Mouse (Mus musculus) frontal cortex, postnatal 10 days (tissue): ENCODE data around the gene Tarbp2.

ENCODE experiments used
- DNase-seq, 2 experiments: peaks; one replicate each; pipeline ENCODE4 v3.0.0; 2022; ENCODE audit warnings: low spot score in 2 of 2, mixed read lengths in 1 of 2

The Tarbp2 gene

DNA sequence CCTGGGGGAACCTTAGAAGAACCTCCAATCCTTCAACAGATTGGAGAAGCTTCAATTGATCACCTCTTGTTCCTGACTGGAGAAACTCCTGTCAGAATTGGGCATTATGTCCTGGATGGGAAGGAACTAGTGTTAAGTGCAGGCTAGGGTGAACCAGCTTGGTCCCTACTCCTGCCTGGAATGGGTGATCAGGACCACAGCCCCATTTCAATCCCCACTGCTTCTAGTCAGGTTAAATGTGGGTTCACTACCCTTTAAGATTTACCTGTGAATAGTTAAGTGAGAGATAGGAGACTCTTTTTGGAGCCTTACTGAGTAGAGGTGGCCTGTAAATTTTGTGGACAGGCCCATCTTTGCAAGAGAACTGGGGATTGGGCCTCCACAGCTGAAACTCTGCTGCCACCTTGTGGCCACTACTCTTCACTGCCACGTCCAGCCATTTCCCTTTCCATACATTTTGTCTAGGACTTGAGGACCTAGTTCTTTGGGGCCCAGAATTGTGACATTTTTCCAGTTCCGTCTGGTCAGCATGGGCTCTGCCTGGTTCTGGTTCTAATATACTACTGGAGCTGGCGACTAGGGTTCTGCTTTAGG, 7.0 kb downstream of the Tarbp2 start, which contains the start of gene Npff:
Gene Npff (minus strand): TSS at position 51 of the 594 bp plus-strand sequence.
- peak in 1 of 2 experiments; percentile 73 for DNase-seq

GRCm38 (mm10) chr15:102526111-102527002, 8.4 kb downstream of the Tarbp2 start:
- DNase-seq = no peak

- DNase-seq = no peak
Measured at GRCm38 (mm10) chr15:102527936-102528335, 9.9 kb downstream of the Tarbp2 start.

- DNase-seq = no peak
Measured at GRCm38 (mm10) chr15:102528396-102528795, 10.4 kb downstream of the Tarbp2 start.

- no peak for DNase-seq
Measured at GRCm38 (mm10) chr15:102530566-102530965, 12.6 kb downstream of the Tarbp2 start.

- DNase-seq = no peak
Measured at GRCm38 (mm10) chr15:102531586-102531985, 13.6 kb downstream of the Tarbp2 start.

GRCm38 (mm10) chr15:102532106-102532900, 14.3 kb downstream of the Tarbp2 start:
- DNase-seq = no peak

- DNase-seq = no peak
Measured at GRCm38 (mm10) chr15:102533926-102534325, 15.9 kb downstream of the Tarbp2 start.

- DNase-seq = no peak
Measured at GRCm38 (mm10) chr15:102544801-102545200, 26.8 kb downstream of the Tarbp2 start.

DNA sequence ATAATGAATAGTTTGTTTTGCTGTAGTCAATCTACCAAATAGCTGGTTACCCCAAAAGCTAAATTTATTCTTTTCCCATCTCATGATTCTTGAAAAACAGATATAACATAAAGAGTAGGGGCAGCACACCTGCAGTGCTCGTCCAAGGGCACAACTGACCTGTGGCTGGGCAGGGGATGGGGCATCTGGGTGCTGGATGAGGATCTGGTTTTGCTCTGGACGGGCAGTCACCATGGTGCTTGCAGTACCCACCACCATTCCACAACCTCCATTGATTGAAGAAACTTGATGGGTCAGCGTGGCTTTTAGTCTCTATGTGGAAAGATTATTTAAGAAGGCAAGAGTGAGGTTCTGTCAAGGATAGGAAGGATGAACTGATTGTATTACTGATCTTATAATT, 28.3 kb downstream of the Tarbp2 start:
- DNase-seq = no peak

GRCm38 (mm10) chr15:102546677-102547427, 28.9 kb downstream of the Tarbp2 start:
- peak; percentile 57 to 69 for DNase-seq

DNA sequence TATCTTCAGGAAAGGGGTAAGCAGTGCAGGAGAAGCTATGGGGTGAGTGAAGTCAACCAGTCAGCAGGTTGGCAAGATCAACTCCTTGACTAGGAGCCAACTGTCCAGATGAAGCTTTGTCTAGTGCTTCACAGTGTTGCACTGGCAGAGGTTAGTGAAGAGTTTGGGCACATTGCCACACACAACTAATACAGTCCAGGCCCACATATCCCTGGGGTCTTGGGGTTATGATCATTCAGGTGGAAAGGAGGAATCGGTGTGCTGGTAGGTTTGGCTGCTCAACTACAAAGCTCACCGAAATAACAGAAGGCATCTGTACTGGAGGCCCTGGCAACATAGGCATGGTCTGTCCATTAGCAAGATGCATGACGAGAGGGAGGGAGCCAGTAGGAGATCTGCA, 29.5 kb downstream of the Tarbp2 start:
- DNase-seq = no peak

DNA sequence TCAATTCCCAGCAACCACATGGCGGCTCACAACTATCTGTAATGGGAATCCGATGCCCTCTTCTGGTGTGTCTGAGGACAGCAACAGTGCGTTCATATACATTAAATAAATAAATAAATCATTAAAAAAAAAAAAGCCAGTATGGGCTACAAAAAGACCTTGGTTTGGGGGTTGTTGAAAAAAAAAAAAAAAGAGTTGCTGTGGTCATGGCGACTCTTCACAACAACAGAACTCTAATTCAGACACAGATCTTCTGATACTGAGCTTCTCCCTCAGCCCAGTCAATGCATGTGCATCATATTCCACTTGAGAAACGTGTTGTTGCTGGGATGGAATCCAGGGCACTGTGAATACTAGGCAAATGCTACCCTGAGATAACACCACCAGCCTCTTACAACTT, 34.6 kb downstream of the Tarbp2 start:
- no peak for DNase-seq

DNA sequence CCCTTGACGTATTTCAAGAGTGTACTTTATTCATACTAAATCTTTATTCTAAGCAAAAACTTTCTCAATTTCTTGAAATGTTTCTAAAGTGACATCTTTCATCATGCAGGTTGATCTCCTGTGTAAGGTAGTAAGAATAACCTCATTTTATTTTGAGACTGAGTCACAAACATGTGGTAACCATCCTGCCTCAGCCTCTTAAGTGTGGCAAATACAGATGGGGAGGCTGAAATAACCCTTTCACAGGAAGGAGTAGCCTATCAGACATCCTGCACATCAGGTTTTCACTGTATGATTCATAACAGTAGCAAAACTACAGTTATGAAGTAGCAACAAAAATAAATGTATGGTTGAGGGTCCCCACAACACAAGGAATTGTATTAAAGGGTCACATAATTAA, 37.6 kb downstream of the Tarbp2 start:
- DNase-seq = no peak

DNA sequence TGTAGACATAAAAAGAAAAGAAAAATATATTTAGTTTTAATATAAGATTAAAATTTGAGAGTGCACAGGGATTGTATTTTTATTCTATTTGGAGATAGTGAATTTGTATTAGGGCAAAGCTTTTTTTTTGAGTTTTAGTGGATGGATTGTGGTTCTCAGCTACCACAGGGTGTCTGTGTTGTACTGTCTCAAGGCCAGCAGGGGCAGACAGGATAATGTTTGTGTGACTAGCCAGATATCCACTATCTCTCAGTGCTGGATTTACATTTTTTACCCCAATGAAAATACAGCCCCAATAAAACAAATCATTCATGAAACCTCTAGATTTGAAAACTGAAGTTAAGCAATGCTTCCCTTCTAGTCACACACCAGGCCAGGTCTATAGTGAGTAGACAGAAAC, 39.6 kb downstream of the Tarbp2 start:
- no peak for DNase-seq

DNA sequence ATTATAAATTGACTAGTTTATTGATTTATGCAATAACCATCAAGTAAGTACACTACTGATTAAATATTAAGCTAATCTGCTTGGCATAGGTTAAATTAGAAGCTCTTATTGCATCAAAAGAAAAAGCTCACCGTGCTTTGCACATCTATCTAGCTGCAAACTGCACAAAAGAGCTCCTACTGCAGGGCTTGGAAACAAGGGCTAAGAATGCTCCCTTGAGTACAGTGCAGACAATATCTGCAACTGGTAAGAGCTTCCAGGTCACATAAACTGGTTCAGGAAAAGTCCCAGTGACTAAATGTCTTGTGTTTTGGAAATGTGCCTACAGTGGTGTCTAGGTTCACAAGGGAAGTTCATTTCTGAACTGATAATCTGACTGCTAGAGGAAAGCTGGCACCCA, 44.5 kb downstream of the Tarbp2 start:
- no peak for DNase-seq

GRCm38 (mm10) chr15:102563061-102563460, 45.1 kb downstream of the Tarbp2 start:
- DNase-seq = no peak

- DNase-seq = no peak
Measured at GRCm38 (mm10) chr15:102563681-102564080, 45.7 kb downstream of the Tarbp2 start.

DNA sequence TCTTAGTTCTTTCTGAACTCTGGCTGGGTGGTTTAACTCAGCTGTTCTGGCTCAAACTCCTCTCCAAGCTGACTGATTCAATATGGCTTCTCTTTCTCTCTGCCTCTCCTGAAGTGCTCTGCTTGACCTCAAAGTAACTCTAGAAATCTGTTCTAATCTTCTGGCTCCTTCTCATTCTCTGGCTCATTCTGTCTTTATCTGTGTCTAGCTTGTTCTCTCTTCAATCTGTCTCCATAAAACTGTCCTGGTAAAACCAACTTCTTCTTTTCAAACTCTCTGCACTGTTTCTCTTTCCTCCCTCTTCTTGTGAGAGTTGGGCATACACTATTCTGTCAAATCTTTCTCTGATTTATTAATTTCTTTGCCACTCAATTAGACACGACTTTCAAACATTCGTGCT, 49.9 kb downstream of the Tarbp2 start:
- DNase-seq = no peak

DNA sequence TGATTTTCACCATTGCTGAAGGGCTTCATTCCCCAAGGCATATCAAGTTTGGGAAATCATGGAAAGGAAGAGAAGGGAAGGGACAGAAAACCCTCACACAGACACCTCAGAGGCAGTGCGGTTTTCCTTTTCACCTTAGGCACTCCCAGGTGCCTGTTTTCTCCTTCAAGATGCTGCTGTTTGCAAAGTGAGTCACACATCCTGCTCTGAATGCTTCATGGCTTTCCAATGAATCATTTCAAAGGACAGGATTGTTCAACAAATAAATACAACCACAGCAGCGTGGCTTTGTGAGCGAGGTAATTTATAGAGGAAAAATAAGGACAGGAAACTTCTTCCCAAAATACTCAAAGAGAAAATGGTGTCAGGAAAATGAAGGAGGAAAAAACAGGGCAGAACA, 54.1 kb downstream of the Tarbp2 start:
- DNase-seq = no peak
